Mouse (Mus musculus) right cerebral cortex, adult 2 months (tissue): ENCODE measurements around the gene 9530077C05Rik.

ENCODE experiments used
- DNase-seq, 2 experiments: peaks; one replicate each; pipeline ENCODE4 v3.0.0; 2021 to 2022; ENCODE audit warnings: low spot score in 2 of 2

The 9530077C05Rik gene

DNA sequence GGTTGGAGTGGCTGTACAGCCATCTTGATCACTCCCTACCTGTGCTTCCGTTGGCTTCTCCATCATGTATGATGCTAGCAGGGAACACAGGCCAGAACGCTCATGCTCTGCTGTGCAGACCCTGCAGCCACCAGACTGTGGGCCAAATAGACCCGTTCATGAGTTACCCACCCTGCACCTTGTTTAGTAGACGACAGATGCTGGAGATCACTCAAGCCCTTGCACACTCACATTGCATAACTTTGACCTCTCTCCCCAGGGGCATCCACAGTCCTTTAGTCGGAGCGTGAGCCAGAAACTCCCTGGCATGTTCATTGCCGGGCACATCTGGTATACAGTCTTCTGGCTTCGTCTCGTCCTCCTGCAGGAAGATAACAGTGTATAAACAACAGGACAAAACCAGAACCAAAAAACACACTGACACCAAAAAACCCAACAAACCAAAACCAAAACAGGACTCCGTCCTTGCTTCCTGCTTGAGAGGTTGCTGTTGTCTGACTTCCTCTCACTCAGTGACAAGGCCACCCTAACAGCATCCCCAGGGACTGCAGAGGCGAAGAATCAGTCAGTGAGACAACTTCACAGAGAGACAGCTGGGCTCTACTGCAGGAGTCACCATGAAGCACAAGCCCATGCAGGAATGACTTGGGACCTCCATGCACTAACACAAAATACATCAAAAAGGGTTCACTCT is 46.0 kb downstream of the 9530077C05Rik start:
- DNase-seq, result no peak

GRCm38 (mm10) chr9:22461946-22462345 is 50.6 kb downstream of the 9530077C05Rik start:
- DNase-seq, result no peak

GRCm38 (mm10) chr9:22466212-22466611 is 54.9 kb downstream of the 9530077C05Rik start:
- DNase-seq, result no peak

DNA sequence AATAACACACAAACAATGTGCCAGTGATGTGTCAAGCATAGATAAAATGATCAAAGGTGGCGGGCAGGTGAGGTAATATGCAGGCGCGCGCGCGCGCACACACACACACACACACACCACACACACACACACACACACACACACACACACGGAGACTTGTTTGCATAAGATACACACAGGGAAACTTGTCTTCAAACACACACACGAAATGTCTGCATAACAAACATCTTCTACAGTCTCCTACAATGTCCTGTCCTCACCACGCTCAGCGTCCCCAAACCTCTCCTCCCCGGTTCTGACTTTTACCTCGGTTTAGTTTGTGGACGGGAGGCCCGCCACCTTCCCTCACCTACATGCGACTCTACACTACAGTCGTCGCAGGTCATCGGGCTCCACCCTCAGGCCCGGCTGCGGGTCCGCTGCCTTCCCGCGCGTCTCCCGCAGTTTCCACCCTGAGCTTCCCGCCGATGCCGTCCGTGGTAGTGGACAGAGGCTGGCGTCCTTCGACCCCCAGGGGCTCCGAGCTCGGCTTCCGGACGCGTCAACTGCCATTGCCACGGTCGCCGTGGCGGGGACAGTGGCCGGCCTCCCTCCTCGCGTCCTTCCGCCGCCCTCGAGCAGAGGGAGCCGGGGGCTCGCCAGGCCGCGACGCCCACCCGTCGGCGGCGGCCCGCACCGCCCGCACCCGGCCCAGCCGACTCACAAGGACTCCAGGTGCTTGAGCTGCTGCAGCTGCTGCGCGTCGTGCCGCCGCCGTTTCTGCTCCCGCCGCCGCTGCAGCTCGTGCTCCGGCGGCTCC is 56.3 kb downstream of the 9530077C05Rik start:
- peak; percentile 26 to 36 for DNase-seq

DNA sequence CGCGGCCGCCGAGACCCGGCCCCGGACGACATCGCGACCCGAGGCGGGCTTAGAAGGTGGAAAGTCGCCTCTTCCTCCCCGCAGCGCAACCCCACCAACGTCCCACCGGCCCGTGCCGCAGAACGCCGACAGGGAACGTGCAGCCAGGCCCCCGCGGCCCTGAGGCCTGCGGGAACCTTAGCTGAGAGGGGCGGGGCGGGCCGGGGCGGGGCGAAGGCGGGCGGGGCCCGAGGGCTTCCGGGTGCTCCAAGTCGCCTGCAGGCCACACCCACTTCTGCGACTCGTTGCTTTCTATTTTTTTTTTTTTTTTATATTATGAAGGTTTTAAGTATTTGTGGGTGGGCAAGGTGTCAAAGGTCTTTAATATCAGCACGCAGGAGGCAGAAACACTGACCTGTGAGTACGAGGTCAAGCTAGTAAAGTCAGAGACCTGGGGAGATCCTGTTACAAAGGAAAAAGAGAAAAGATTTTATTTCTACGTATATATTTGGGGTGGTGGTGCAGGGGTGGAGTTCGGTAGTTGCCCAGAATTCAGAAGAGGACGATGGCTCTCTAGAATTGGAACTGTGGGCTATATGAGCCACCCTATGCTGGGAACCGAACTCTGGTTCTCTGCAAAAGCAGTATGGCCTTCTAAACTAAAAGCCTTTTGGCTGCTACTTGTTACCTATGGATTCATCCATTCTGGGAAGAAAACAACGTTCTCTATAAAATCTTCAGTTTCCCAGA is 57.0 kb downstream of the 9530077C05Rik start:
- peak; percentile 27 to 37 for DNase-seq

- DNase-seq, result no peak
These were observed 57.6 kb downstream of the 9530077C05Rik start for GRCm38 (mm10) chr9:22468899-22469259.

GRCm38 (mm10) chr9:22469643-22470042 is 58.3 kb downstream of the 9530077C05Rik start, which contains the start of gene Rp9:
Gene Rp9 (minus strand): TSS chr9:22469743.
- DNase-seq, result no peak

GRCm38 (mm10) chr9:22475424-22475868 is 64.1 kb downstream of the 9530077C05Rik start, which contains the start of gene Bbs9:
Gene Bbs9 (plus strand): TSS chr9:22475715.
- DNase-seq, result peak; percentile 96 to 98

GRCm38 (mm10) chr9:22476265-22476664 is 65.0 kb downstream of the 9530077C05Rik start:
- DNase-seq, result peak; percentile 33 to 35

GRCm38 (mm10) chr9:22478946-22479345 is 67.6 kb downstream of the 9530077C05Rik start:
- DNase-seq, result no peak

DNA sequence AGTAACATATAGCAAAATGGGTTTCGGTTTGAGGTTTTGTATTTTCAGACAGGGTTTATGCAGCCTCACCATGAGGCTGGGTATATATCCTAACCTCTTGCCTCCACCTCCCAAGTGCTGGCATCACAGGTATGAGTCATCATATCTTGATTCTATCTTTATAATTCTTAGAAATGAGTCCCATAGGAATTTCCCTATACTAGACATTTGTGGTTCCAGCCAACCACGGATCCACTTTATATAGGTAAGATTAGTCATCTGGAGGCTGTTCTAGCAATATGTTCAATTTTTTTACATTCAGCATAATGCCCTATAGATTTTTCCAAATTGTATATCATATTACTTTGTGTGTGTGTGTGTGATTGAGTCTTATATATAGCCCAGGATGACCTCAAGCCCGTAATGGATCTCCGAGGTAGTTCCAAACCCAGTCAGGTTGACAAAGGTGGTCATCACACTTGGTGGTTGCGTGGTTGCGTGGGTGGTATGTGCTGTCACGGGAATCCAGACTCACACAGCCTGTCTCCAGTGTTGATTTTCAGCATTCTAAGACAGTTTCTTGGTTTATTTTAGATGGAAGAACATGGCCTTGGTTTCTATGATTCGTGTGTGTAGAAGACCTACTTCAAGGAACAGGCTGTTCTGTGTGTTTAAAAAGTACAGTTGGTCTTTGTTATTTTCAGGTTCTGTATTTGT is 72.7 kb downstream of the 9530077C05Rik start:
- DNase-seq, result peak in 1 of 2 experiments; percentile 40

DNA sequence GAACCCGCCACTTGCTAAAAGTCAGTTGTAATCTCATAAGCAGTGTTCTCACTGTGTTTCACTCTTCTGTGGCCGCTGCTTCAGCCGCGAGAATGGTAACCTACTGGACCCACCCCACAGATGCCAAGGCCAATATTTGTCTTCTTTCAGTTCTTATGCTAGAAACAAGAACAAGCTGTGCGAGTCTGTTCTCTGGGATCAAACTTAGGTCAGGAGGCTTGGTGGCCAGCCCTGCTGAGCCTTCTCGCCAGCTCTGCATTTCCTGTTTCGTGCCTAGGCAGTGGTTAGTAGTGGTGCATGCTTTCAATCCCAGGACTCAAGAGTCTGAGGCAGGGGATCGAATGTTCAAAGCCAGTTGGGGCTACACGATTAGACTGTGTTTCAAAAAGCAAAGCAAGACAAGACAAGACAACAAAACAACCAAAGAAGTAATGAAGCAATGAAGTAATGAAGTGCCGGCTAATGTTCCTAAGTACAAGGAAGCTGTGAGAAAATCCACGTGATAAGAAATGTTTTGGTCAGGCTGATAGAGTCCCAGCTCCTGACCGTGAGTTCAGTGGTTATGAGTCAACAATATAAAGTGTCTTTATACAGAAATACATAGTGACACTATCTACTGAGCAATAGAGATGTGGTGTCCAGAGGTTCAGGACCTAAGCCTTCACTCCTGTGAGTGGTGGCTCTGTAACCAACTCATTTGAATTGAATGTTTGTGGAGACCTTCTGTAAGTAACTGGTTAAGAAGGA is 73.4 kb downstream of the 9530077C05Rik start:
- DNase-seq, result no peak

DNA sequence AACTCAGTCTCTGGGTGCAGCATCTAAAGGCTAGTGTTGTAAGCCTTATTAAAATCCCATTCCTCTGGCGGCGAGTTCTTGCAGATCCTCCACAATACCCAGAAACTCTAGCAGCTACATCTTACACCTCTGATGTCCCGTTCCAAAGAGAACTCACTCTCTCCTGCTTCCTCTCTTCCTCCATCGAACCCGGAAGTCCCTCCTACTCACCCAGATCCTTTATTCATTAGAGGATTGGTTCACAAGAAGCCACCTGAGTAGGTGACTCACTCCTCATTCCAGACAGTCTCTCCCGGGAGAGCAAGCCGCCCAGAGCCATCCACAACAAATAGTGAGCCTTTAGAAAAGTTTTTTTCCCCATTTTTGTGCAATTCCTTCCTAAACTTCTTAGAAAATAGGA is 74.9 kb downstream of the 9530077C05Rik start:
- DNase-seq, result no peak

GRCm38 (mm10) chr9:22488963-22489362 is 77.7 kb downstream of the 9530077C05Rik start:
- no peak for DNase-seq
